Mouse (Mus musculus) spleen, adult 2 months (tissue): ENCODE measurements around the gene C1qb. TPM values are rescaled to one million over a fixed set of nuclear protein-coding genes. Genes with fewer than 3 reads are reported as not detected.

Experiments
- DNase-seq, 2 experiments: peaks; one replicate each; pipeline versions ENCODE4 v3.0.0 to v3.0.0-alpha.2; 2012 to 2021; ENCODE audit warnings: low spot score in 2 of 2, low read depth in 1 of 2
- H3K27ac ChIP-seq: fragments of 200-500 bp; 2 replicates; pipeline ENCODE4 v1.5.1; 2012; ENCODE audit warnings: low read length, inconsistent platforms; ENCODE audit not compliant: insufficient read depth
- H3K27me3 ChIP-seq: fragments of 200-500 bp; 2 replicates; pipeline ENCODE4 v1.6.1; 2012; ENCODE audit warnings: mild to moderate bottlenecking, moderate library complexity, low read length, inconsistent platforms; ENCODE audit not compliant: control insufficient read depth, insufficient read depth
- H3K36me3 ChIP-seq: fragments of 200-500 bp; 2 replicates; pipeline ENCODE4 v1.6.1; 2012; ENCODE audit warnings: mild to moderate bottlenecking, low read length, inconsistent platforms; ENCODE audit not compliant: control insufficient read depth, insufficient read depth
- H3K4me1 ChIP-seq: fragments of 200-500 bp; 2 replicates; pipeline ENCODE4 v1.6.1; 2011; ENCODE audit warnings: inconsistent platforms; ENCODE audit not compliant: control insufficient read depth, insufficient read depth, insufficient read length
- H3K4me3 ChIP-seq: fragments of 200-500 bp; 2 replicates; pipeline ENCODE4 v1.5.1; 2011; ENCODE audit warnings: mild to moderate bottlenecking, inconsistent platforms; ENCODE audit not compliant: insufficient read depth, insufficient read length; ENCODE audit errors: extremely low read depth
- CTCF ChIP-seq: fragments of 200-500 bp; IDR thresholded peaks from 2 replicates; pipeline ENCODE4 v1.5.1; 2011; ENCODE audit warnings: mild to moderate bottlenecking, inconsistent platforms; ENCODE audit not compliant: insufficient read depth, insufficient read length, insufficient replicate concordance; ENCODE audit errors: extremely low read depth
- POLR2A ChIP-seq: fragments of 200-500 bp; IDR thresholded peaks from 2 replicates; pipeline ENCODE4 v1.6.1; 2011; ENCODE audit warnings: low read depth, low read length, inconsistent platforms
- WGBS: fragments of 180-500 bp; shearing (Covaris S2); methylation state at CpG from one replicate; pipeline ENCODE4 v1.1.7; 2018; 5-methylcytosine and 5-hydroxymethylcytosine counted together
- polyA plus RNA-seq: library from polyadenylated mRNA; depleted of rRNA; stranded (reverse); fragments of >200 nt; gene quantifications from 2 replicates; pipeline ENCODE4 v1.2.3, GENCODE M21; 2012; rRNA removed

C1qb gene
- 284 and 304 TPM in 2 replicates for polyA plus RNA-seq

DNA sequence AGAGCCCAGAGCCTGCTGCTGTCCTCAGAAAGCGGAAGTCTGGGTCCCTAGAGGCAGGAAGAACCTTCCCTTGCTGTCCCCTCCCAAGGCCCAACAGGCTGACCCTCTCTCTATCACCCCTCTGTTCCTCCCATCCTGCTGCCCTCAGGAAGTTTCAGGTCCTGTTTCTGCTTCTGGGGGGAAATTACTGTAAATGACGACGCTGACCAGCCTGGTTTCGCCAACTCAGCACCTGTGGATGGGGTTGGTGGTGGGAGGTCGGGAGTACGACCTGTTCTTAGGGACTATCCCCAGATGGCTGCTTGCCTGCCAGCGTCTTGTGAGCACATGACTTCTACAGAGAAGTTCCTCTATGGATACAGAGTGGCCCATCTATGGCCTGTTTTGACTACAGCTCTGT is at the start of gene C1qb:
Gene C1qb, minus strand, starts transcription at position 87 of the 400 bp plus-strand sequence.
- Histone ChIP-seq H3K27me3 (no peaks in the 10 kb centered on the region), H3K4me3 (peak within 1 kb of the TSS; percentile 1; the same call in 1 of the 2 replicates), H3K27ac (peak within 1 kb of the TSS; percentile 33), H3K36me3 (no peaks in the 10 kb centered on the region), H3K4me1 (no peaks in the 10 kb centered on the region)
- no peak for DNase-seq
- 53% methylated on average over 7 of the region's 7 CpGs for WGBS
- TF ChIP-seq POLR2A (no peak), CTCF (no peak)

DNA sequence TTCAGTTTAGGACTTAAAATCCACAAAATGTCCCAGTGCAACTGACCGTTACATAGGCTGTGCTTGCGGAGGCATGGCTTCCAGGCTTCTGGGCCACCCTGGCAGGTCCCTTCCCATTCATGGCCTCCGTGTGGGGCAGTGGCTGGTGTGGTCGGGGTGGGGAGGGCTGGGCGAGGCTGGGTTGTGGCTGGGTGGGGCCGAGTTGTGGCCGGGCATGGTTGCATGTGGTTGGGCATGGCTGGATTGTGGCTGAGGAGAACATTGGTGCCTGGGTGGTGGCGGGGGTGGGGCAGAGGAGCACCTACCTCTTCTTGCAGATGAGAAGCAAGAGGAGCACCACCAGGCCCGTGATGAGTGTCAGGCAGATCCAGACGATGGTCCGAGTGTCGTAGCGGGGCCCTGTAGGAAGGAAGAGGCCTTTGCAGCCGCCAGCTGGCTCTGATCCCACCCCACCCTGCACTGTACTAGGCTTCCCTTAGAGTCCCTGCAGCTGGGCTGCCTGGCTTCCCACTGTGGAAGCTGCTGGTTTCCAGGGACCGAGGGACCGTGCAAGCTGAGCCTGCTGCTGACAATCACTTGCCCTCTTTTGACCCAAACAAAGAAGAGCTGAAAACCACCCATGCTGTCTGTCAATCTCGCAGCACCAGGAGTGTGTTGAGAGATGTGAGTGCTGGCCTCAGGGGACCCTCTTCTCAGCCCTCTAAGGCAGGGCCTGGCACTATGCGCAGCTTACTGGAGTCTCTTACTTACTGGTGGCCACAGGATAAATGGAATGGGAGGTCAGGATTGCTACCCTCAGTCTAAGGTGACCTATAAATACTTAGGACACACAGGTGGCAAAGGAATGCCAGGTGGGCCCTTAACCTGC is 49.0 kb upstream of the C1qb start:
- no peak for DNase-seq
- Histone ChIP-seq H3K4me1 (no peaks in the 10 kb centered on the region), H3K36me3 (no peaks in the 10 kb centered on the region), H3K4me3 (no peak overlapping the region), H3K27me3 (no peaks in the 10 kb centered on the region), H3K27ac (no peak overlapping the region)
- TF ChIP-seq POLR2A (no peak), CTCF (no peak)
- whole genome bisulfite sequencing, result 41% methylated on average over 18 of the region's 18 CpGs

DNA sequence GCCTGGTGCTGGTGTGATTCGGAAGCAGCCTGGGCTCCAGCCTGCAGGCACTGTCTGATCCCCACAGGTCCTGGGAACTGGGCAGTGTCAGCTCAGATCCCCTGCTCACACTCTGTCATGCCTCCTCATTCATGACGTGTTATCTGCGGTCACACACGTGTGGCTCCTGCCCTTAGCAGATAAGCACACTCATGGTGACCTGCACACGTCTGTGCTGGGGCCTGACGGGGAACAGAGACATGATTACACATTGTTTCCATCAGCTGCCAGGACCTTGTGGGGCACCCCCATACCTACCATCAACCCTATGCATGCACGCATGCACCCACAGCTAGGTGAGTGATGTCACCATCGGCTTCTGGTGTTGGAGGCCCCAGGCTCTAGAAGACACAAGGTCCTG is 44.5 kb upstream of the C1qb start:
- DNase-seq, result no peak
- no peaks in the 10 kb centered on the region for H3K36me3 ChIP-seq
- no peaks in the 10 kb centered on the region for H3K27me3 ChIP-seq
- H3K4me3 ChIP-seq, result no peak overlapping the region
- TF ChIP-seq POLR2A, result no peak
- TF ChIP-seq CTCF, result no peak
- no peak overlapping the region for H3K27ac ChIP-seq
- whole genome bisulfite sequencing, result 71% methylated on average over 8 of the region's 8 CpGs
- H3K4me1 ChIP-seq, result no peaks in the 10 kb centered on the region

DNA sequence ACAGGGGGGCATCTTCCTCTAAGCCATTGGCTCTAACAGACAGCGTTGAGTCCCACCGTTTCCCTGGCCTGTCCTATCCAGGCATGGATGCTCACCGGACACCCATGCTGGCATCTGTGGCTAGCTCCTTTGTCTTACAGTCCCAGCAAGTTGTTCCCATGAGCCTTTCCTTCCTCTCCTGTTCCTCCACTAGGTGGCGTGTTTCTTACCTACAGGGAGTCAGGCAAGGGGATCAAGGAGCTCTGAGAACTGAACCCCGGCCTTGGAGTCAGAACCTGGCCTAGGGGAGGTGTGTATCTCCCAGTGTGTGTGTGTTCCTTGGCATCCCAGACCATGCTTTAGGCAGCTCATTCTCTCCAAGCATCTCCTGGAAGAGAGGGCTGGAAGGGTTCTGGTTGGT is 42.9 kb upstream of the C1qb start:
- no peaks in the 10 kb centered on the region for H3K4me1 ChIP-seq
- no peak overlapping the region for H3K4me3 ChIP-seq
- 14% methylated on average over 5 of the region's 5 CpGs for WGBS
- H3K27ac ChIP-seq, result no peak overlapping the region
- DNase-seq, result no peak
- no peaks in the 10 kb centered on the region for H3K27me3 ChIP-seq
- no peak for TF ChIP-seq CTCF
- H3K36me3 ChIP-seq, result no peaks in the 10 kb centered on the region

DNA sequence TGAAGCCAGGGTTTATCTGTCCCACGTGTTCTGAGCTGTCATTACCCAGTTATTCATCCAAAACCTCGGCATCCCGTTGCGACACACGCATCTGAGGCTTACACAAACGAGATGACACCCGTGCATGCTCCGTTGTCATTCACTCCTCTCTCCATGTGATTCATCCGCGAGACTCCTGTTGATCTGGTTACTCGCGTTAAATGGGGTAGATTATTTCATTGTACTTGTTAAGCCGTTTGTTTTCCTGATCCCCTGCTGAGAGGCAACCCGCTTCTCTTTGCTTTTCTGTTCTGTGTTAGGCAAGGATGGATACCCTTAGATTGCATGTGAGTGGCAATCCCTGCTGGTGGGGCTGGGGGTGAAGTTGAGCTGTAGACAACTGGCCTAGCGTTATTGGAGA is 39.8 kb upstream of the C1qb start:
- no peak for DNase-seq
- Histone ChIP-seq H3K4me3 (no peak overlapping the region), H3K27ac (no peak overlapping the region), H3K4me1 (no peaks in the 10 kb centered on the region), H3K36me3 (no peaks in the 10 kb centered on the region), H3K27me3 (no peaks in the 10 kb centered on the region)
- WGBS, result 36% methylated on average over 15 of the region's 15 CpGs
- TF ChIP-seq CTCF, result no peak
- no peak for TF ChIP-seq POLR2A

DNA sequence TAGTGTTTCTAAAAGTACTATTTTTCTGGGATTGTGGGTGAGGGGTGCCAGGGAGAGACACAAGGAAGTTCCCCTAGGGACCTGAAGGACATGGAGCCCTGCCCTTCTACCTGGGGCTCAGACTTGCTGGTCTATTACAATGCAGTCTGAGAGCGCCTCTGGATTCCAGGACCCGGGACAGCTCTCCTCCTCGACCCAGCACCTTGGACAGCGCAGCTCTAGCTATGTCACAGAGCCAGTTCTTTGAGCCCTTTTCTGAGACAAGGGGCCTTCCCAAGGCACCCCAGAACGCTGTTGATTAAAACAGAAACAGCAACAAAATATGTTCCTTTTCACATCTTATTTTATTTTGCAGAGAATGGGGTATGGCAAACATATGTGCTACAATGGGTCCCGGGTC is 38.5 kb upstream of the C1qb start:
- TF ChIP-seq POLR2A (no peak), CTCF (no peak)
- H3K4me1 ChIP-seq, result no peaks in the 10 kb centered on the region
- no peak overlapping the region for H3K4me3 ChIP-seq
- no peaks in the 10 kb centered on the region for H3K36me3 ChIP-seq
- WGBS, result 7% methylated on average over 6 of the region's 6 CpGs
- no peaks in the 10 kb centered on the region for H3K27me3 ChIP-seq
- no peak for DNase-seq
- H3K27ac ChIP-seq, result no peak overlapping the region

DNA sequence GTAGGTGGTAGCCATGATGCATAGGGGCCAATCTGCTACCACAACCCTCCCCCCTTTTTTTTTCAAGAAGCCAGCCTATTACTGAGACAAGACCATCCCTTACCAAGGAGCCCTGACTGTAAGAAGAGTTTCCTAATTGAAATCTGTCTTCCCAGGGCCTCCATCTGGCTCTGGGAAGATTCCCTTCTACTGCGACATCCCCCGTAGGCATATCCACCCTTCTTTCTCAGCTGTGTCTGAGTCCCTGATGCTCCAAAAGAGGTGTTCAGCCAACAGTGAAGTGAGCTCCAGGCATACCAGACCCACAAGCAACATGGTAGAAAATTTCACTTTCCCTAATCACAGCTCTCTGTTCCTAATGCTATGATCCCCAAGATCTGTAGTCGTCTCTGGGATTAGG is 33.5 kb upstream of the C1qb start:
- no peaks in the 10 kb centered on the region for H3K4me1 ChIP-seq
- no peak overlapping the region for H3K27ac ChIP-seq
- no peak overlapping the region for H3K4me3 ChIP-seq
- H3K27me3 ChIP-seq, result no peaks in the 10 kb centered on the region
- 76% methylated on average over 3 of the region's 3 CpGs for WGBS
- no peak for DNase-seq
- no peaks in the 10 kb centered on the region for H3K36me3 ChIP-seq
- TF ChIP-seq POLR2A (no peak), CTCF (no peak)
